In the genomic region with DNA sequence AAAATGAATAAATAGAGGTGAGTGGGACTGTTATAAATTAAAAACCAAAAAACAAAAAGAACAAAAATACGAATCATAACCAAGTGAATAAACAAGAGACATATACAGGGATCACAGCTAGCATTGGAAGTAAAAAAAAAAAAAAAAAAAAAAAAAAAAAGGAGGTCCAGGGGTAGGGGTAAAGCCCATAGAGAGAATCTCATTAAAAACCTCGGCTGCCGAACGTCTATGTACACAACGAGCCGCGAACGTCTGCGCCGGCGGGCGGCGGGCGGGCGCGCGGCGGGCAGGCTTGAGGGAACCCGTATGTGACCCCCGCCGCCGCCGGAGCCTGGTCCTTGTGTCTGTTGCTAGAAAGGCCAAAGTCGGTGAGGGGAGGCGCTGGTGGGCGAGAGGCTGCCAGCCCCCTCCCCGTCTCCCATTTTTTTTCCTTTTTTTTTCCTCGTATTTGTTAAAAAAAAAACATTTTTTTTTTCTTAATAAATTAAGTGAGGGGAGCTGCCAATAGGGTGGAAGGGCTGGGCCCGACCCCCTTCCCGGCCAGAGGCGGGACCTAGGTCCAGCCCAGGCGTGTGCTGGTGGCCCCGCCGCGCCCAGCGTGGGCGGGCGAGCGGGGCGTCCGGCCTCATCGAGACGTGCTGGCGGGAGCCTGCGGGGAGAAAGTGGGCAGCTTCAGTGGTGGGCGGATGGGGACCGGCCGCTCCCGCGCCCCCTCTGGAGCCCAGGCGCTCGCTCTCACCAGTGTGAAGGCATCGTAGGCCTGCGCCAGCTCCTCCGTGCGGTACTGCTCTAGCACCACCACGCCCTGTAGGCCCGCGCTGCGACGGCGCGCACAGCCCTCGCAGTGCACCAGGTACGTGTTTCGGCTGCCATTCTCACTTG, we compare ENCODE assay signal across 9 mouse cellular contexts. TPM values are rescaled to one million over a fixed set of nuclear protein-coding genes. Genes with fewer than 3 reads are reported as not detected.
A peak's percentile ranks its signal among the peaks of the same experiment; 100 is the strongest.
DNase-seq lines count a peak whose midpoint lies in the region; ATAC-seq and TF ChIP-seq lines count a peak whose summit lies in the region.
"Had no signal": no experiment of that assay in that cellular context is flagged by ENCODE, and none has a peak within 500 bp of the region (broad histone marks: within the 10 kb centered on the region; RNA-seq: fewer than 3 reads in every experiment).

No protein-coding gene starts in this region.

- peak; percentile 49 for DNase-seq in gastrocnemius, adult 2 months
- no peak for DNase-seq in gastrocnemius, postnatal 14 days
- DNase-seq in embryonic facial prominence, embryonic 10.5 days (ENCODE audit: low spot score): peak; percentile 63
- peak; percentile 12 for DNase-seq in hindbrain, postnatal 0 days (ENCODE audit: low spot score)
- DNase-seq in right cerebral cortex, postnatal 14 days: no peak
- DNase-seq in layer of hippocampus, postnatal 14 days (ENCODE audit: low spot score in 2 of 2): no peak

- H3K4me1 ChIP-seq in E14TG2a.4 (replicated peaks; ENCODE audit: low read depth, low read length): peaks cover 68% of the 10 kb centered on the region
- peaks cover 58% of the 10 kb centered on the region for H3K4me1 ChIP-seq in embryonic facial prominence, embryonic 10.5 days
- 0 out of 2 replicates have a peak, but pooled peaks cover 3% of the 10 kb centered on the region for H3K4me1 ChIP-seq in hindbrain, postnatal 0 days (ENCODE audit: insufficient read depth, low read length)
- H3K4me1 ChIP-seq in neural tube, embryonic 12.5 days: peaks cover 38% of the 10 kb centered on the region

- intact Hi-C loops in gastrocnemius, adult 2 months (cut with DNase I): no loop called here
- intact Hi-C loops in gastrocnemius, postnatal 14 days (cut with DNase I; ENCODE audit: low total_unique reads): loop anchor here (5.0 to 10.0 kb wide), 2 partner anchors 38 to 115 kb away; no protein-coding TSS in a partner anchor

- H3K9me3 ChIP-seq in E14TG2a.4 (ENCODE audit: low read length): no peaks in the 10 kb centered on the region
- no peaks in the 10 kb centered on the region for H3K9me3 ChIP-seq in embryonic facial prominence, embryonic 10.5 days
- no peaks in the 10 kb centered on the region for H3K9me3 ChIP-seq in hindbrain, postnatal 0 days (ENCODE audit: low read length)
- no peaks in the 10 kb centered on the region for H3K9me3 ChIP-seq in neural tube, embryonic 12.5 days

- 14% methylated on average over 66 of the region's 66 CpGs for WGBS in embryonic facial prominence, embryonic 10.5 days
- 25% methylated on average over 65 of the region's 66 CpGs for WGBS in hindbrain, postnatal 0 days
- 15% methylated on average over 66 of the region's 66 CpGs for WGBS in neural tube, embryonic 12.5 days

- H3K27me3 ChIP-seq in E14TG2a.4 (ENCODE audit: insufficient read depth, low read length): peaks cover 22% of the 10 kb centered on the region
- peaks cover 18% of the 10 kb centered on the region for H3K27me3 ChIP-seq in embryonic facial prominence, embryonic 10.5 days (replicated peaks; ENCODE audit: low read depth, poor library complexity, severe bottlenecking)
- H3K27me3 ChIP-seq in hindbrain, postnatal 0 days (ENCODE audit: insufficient read depth, low read length): no peaks in the 10 kb centered on the region
- peaks cover 17% of the 10 kb centered on the region for H3K27me3 ChIP-seq in neural tube, embryonic 12.5 days (replicated peaks)

- no peak overlapping the region for H3K9ac ChIP-seq in hindbrain, postnatal 0 days (replicated peaks; ENCODE audit: low read length)
- 0 out of 2 replicates have a peak overlapping the region, but pooled peaks have one; percentile 26 for H3K9ac ChIP-seq in neural tube, embryonic 12.5 days

- peak overlapping the region; percentile 96 for H3K27ac ChIP-seq in gastrocnemius, adult 2 months
- peak overlapping the region; percentile 67 for H3K27ac ChIP-seq in embryonic facial prominence, embryonic 10.5 days (replicated peaks)
- no peak overlapping the region for H3K27ac ChIP-seq in hindbrain, postnatal 0 days
- no peak overlapping the region for H3K27ac ChIP-seq in neural tube, embryonic 12.5 days
- H3K27ac ChIP-seq: macrophage had no signal

- no peak; the same call in 1 of the 2 replicates for TF ChIP-seq CTCF in gastrocnemius, adult 2 months (IDR thresholded peaks at IDR 0.05)
- TF ChIP-seq CTCF in E14TG2a.4 (conservative IDR thresholded peaks at IDR 0.05; ENCODE audit: low read length): no peak
- no peak for TF ChIP-seq CTCF in hindbrain, postnatal 0 days (IDR thresholded peaks at IDR 0.05; ENCODE audit: low read depth)

- H3K4me2 ChIP-seq in hindbrain, postnatal 0 days (ENCODE audit: low read depth, low read length): no peak overlapping the region
- peak overlapping the region; percentile 40 for H3K4me2 ChIP-seq in neural tube, embryonic 12.5 days (replicated peaks)

- H3K4me3 ChIP-seq in gastrocnemius, adult 2 months: peak overlapping the region; percentile 85
- H3K4me3 ChIP-seq in E14TG2a.4 (replicated peaks; ENCODE audit: low read length): peak overlapping the region; percentile 88
- H3K4me3 ChIP-seq in embryonic facial prominence, embryonic 10.5 days: peak overlapping the region; percentile 71
- no peak overlapping the region for H3K4me3 ChIP-seq in hindbrain, postnatal 0 days (ENCODE audit: low read length)
- peak overlapping the region; percentile 14; the same call in 1 of the 2 replicates for H3K4me3 ChIP-seq in neural tube, embryonic 12.5 days

- ATAC-seq in hindbrain, postnatal 0 days: no peak
- no peak for ATAC-seq in neural tube, embryonic 12.5 days (ENCODE audit: low FRiP score, low read depth)

- peaks cover 43% of the 10 kb centered on the region for H3K36me3 ChIP-seq in E14TG2a.4 (ENCODE audit: insufficient read depth, low read length)
- H3K36me3 ChIP-seq in embryonic facial prominence, embryonic 10.5 days (replicated peaks): peaks cover 56% of the 10 kb centered on the region
- H3K36me3 ChIP-seq in hindbrain, postnatal 0 days (ENCODE audit: insufficient read depth, low read length): peaks cover 40% of the 10 kb centered on the region
- peaks cover 55% of the 10 kb centered on the region for H3K36me3 ChIP-seq in neural tube, embryonic 12.5 days

RNA-seq across cellular contexts. Expression of gene Tmem88, which starts 1.4 kb away (rescaled TPM):
- 1 to 10 TPM; 6.5 to 7.4 TPM for total RNA-seq in gastrocnemius, adult 2 months (2021)
- 10 to 100 TPM; 12.8 to 15.2 TPM for total RNA-seq in gastrocnemius, postnatal 14 days (2021)
- 19.8 and 23.1 TPM in 2 replicates for polyA plus RNA-seq in embryonic facial prominence, embryonic 10.5 days (2016; fragmentation: Nextera tagmentation; extraction: Ambion mirVana)
- total RNA-seq in hindbrain, postnatal 0 days (2014; rRNA removed): 3.8 and 4.3 TPM in 2 replicates
- polyA plus RNA-seq in hindbrain, postnatal 0 days (2015; fragmentation: Nextera tagmentation; extraction: Ambion mirVana): 8.7 and 9.5 TPM in 2 replicates
- 13.7 TPM in 2 replicates for polyA plus RNA-seq in neural tube, embryonic 12.5 days (2016; fragmentation: Nextera tagmentation; extraction: Ambion mirVana)
- total RNA-seq in layer of hippocampus, postnatal 14 days (2021): 1 to 10 TPM; 2.1 to 2.3 TPM

RNA-seq across cellular contexts. Expression of gene Cyb5d1, which starts 4.0 kb away (rescaled TPM):
- total RNA-seq in gastrocnemius, adult 2 months (2021): 10 to 100 TPM; 34.9 to 36.0 TPM
- total RNA-seq in gastrocnemius, postnatal 14 days (2021): 10 to 100 TPM; 19.0 to 20.7 TPM
- 49.3 and 50.2 TPM in 2 replicates for polyA plus RNA-seq in embryonic facial prominence, embryonic 10.5 days (2016; fragmentation: Nextera tagmentation; extraction: Ambion mirVana)
- total RNA-seq in hindbrain, postnatal 0 days (2014; rRNA removed): 21.8 and 26.9 TPM in 2 replicates
- polyA plus RNA-seq in hindbrain, postnatal 0 days (2015; fragmentation: Nextera tagmentation; extraction: Ambion mirVana): 18.5 and 22.2 TPM in 2 replicates
- polyA plus RNA-seq in neural tube, embryonic 12.5 days (2016; fragmentation: Nextera tagmentation; extraction: Ambion mirVana): 48.5 and 49.9 TPM in 2 replicates
- 10 to 100 TPM; 36.0 to 39.7 TPM for total RNA-seq in layer of hippocampus, postnatal 14 days (2021)

RNA-seq across cellular contexts. Expression of gene Naa38, which starts 4.2 kb away (rescaled TPM):
- 10 to 100 TPM; 62.4 to 86.0 TPM for total RNA-seq in gastrocnemius, adult 2 months (2021)
- total RNA-seq in gastrocnemius, postnatal 14 days (2021): 10 to 100 TPM; 79.5 to 87.9 TPM
- polyA plus RNA-seq in embryonic facial prominence, embryonic 10.5 days (2016; fragmentation: Nextera tagmentation; extraction: Ambion mirVana): 136 and 137 TPM in 2 replicates
- total RNA-seq in hindbrain, postnatal 0 days (2014; rRNA removed): 77.1 and 99.0 TPM in 2 replicates
- polyA plus RNA-seq in hindbrain, postnatal 0 days (2015; fragmentation: Nextera tagmentation; extraction: Ambion mirVana): 162 and 163 TPM in 2 replicates
- 105 and 111 TPM in 2 replicates for polyA plus RNA-seq in neural tube, embryonic 12.5 days (2016; fragmentation: Nextera tagmentation; extraction: Ambion mirVana)
- 100 to 1,000 TPM in 1 of 2 experiments, 10 to 100 TPM in 1; 99.3 to 111 TPM for total RNA-seq in layer of hippocampus, postnatal 14 days (2021)

RNA-seq across cellular contexts. Expression of gene Kdm6b, which starts 14.0 kb away (rescaled TPM):
- total RNA-seq in gastrocnemius, adult 2 months (2021): 10 to 100 TPM; 23.9 to 24.5 TPM
- 10 to 100 TPM; 30.3 to 31.4 TPM for total RNA-seq in gastrocnemius, postnatal 14 days (2021)
- polyA plus RNA-seq in embryonic facial prominence, embryonic 10.5 days (2016; fragmentation: Nextera tagmentation; extraction: Ambion mirVana): 39.8 and 39.9 TPM in 2 replicates
- total RNA-seq in hindbrain, postnatal 0 days (2014; rRNA removed): 8.0 and 10.5 TPM in 2 replicates
- polyA plus RNA-seq in hindbrain, postnatal 0 days (2015; fragmentation: Nextera tagmentation; extraction: Ambion mirVana): 20.5 and 22.3 TPM in 2 replicates
- polyA plus RNA-seq in neural tube, embryonic 12.5 days (2016; fragmentation: Nextera tagmentation; extraction: Ambion mirVana): 48.6 and 52.4 TPM in 2 replicates
- total RNA-seq in layer of hippocampus, postnatal 14 days (2021): 10 to 100 TPM; 41.7 to 42.8 TPM

RNA-seq across cellular contexts. Expression of gene Chd3, which starts 30.2 kb away (rescaled TPM):
- total RNA-seq in gastrocnemius, adult 2 months (2021): 1 to 10 TPM; 6.8 to 9.4 TPM
- 10 to 100 TPM; 25.5 to 28.7 TPM for total RNA-seq in gastrocnemius, postnatal 14 days (2021)
- 46.2 and 55.9 TPM in 2 replicates for polyA plus RNA-seq in embryonic facial prominence, embryonic 10.5 days (2016; fragmentation: Nextera tagmentation; extraction: Ambion mirVana)
- 252 and 255 TPM in 2 replicates for total RNA-seq in hindbrain, postnatal 0 days (2014; rRNA removed)
- polyA plus RNA-seq in hindbrain, postnatal 0 days (2015; fragmentation: Nextera tagmentation; extraction: Ambion mirVana): 46.6 and 49.7 TPM in 2 replicates
- 87.1 and 93.0 TPM in 2 replicates for polyA plus RNA-seq in neural tube, embryonic 12.5 days (2016; fragmentation: Nextera tagmentation; extraction: Ambion mirVana)
- 100 to 1,000 TPM; 519 to 534 TPM for total RNA-seq in layer of hippocampus, postnatal 14 days (2021)

Comparison
In these comparisons a context has a peak if more than half of its experiments do, and no peak if none do; other contexts are left out.
1. DNase-seq: peak in gastrocnemius, adult 2 months (single experiment), embryonic facial prominence, embryonic 10.5 days (single experiment) and hindbrain, postnatal 0 days (single experiment); none in gastrocnemius, postnatal 14 days (single experiment), right cerebral cortex, postnatal 14 days (single experiment) and layer of hippocampus, postnatal 14 days (0 of 2).
2. H3K27ac ChIP-seq: peak in gastrocnemius, adult 2 months (single experiment) and embryonic facial prominence, embryonic 10.5 days (single experiment); none in hindbrain, postnatal 0 days (single experiment) and neural tube, embryonic 12.5 days (single experiment).